Mouse (Mus musculus): ENCODE results near the gene Ifi214.
"Not testable (repeated sequence)": the region's sequence is repeated elsewhere in the genome, so short reads cannot be mapped to it uniquely, and the experiment has no call there.

The Ifi214 gene

GRCm38 (mm10) chr1:173535791-173536190, at the start of gene Ifi214:
Gene Ifi214 (minus strand): TSS chr1:173535957.
- in situ Hi-C loops (cut with MboI; ENCODE audit: low sequenced_read_pairs), result not testable (repeated sequence)

GRCm38 (mm10) chr1:173579921-173580585, 44.3 kb upstream of the Ifi214 start:
- in situ Hi-C loops (cut with MboI; ENCODE audit: low sequenced_read_pairs), result no loop called here

GRCm38 (mm10) chr1:173579079-173579478, 43.3 kb upstream of the Ifi214 start:
- in situ Hi-C loops (cut with MboI; ENCODE audit: low sequenced_read_pairs), result no loop called here

- in situ Hi-C loops (cut with MboI; ENCODE audit: low sequenced_read_pairs), result not testable (repeated sequence)
These were observed 14.8 kb upstream of the Ifi214 start for GRCm38 (mm10) chr1:173550491-173551050.

GRCm38 (mm10) chr1:173548798-173549197, 13.0 kb upstream of the Ifi214 start:
- in situ Hi-C loops (cut with MboI; ENCODE audit: low sequenced_read_pairs), result not testable (repeated sequence)

- in situ Hi-C loops (cut with MboI; ENCODE audit: low sequenced_read_pairs), result no loop called here
These were observed 14.3 kb downstream of the Ifi214 start for GRCm38 (mm10) chr1:173521452-173521851.

GRCm38 (mm10) chr1:173510595-173510994, 25.2 kb downstream of the Ifi214 start:
- in situ Hi-C loops (cut with MboI; ENCODE audit: low sequenced_read_pairs), result not testable (repeated sequence)

- in situ Hi-C loops (cut with MboI; ENCODE audit: low sequenced_read_pairs), result not testable (repeated sequence)
These were observed 44.3 kb downstream of the Ifi214 start for GRCm38 (mm10) chr1:173491483-173491882.

- in situ Hi-C loops (cut with MboI; ENCODE audit: low sequenced_read_pairs), result not testable (repeated sequence)
These were observed 44.8 kb downstream of the Ifi214 start, which contains the start of gene Ifi206 for GRCm38 (mm10) chr1:173490812-173491480. Gene Ifi206 (minus strand): TSS chr1:173491041.

- in situ Hi-C loops (cut with MboI; ENCODE audit: low sequenced_read_pairs), result not testable (repeated sequence)
These were observed 54.6 kb downstream of the Ifi214 start for GRCm38 (mm10) chr1:173481182-173481574.

GRCm38 (mm10) chr1:173480399-173481181, 55.2 kb downstream of the Ifi214 start:
- in situ Hi-C loops (cut with MboI; ENCODE audit: low sequenced_read_pairs), result not testable (repeated sequence)

Measured in CH12F3 (cell line).